Mouse (Mus musculus): ENCODE results near the gene March4. TPM values are rescaled to one million over a fixed set of nuclear protein-coding genes. Genes with fewer than 3 reads are reported as not detected.

March4 gene
- polyA plus RNA-seq, 1 experiment, result 6.5 TPM

GRCm38 (mm10) chr1:72457652-72458051 lies 79.1 kb downstream of the March4 start:
- Histone ChIP-seq H3K27me3 (ENCODE audit: control insufficient read depth, insufficient read depth, low read length) (no peaks in the 10 kb centered on the region), H3K4me3 (replicated peaks; ENCODE audit: insufficient read depth, low read depth, low read length) (no peak overlapping the region), H3K4me1 (ENCODE audit: control insufficient read depth, insufficient read depth, low read length) (peaks cover 6% of the 10 kb centered on the region; the same call in 1 of the 2 replicates), H3K27ac (ENCODE audit: insufficient read depth, low read length) (no peak overlapping the region)
- 92% methylated on average over 4 of the region's 4 CpGs for WGBS
- DNase-seq, result no peak
- TF ChIP-seq POLR2A (IDR thresholded peaks at IDR 0.05; ENCODE audit: borderline replicate concordance, insufficient read depth, low read length) (no peak), CTCF (IDR thresholded peaks at IDR 0.05; ENCODE audit: borderline replicate concordance, insufficient read depth, low read depth, low read length) (no peak)

GRCm38 (mm10) chr1:72455923-72456322 lies 80.8 kb downstream of the March4 start:
- 43% methylated on average over 4 of the region's 4 CpGs for WGBS
- H3K27me3 ChIP-seq (ENCODE audit: control insufficient read depth, insufficient read depth, low read length), result no peaks in the 10 kb centered on the region
- TF ChIP-seq CTCF (IDR thresholded peaks at IDR 0.05; ENCODE audit: borderline replicate concordance, insufficient read depth, low read depth, low read length) (no peak), POLR2A (IDR thresholded peaks at IDR 0.05; ENCODE audit: borderline replicate concordance, insufficient read depth, low read length) (no peak)
- H3K27ac ChIP-seq (ENCODE audit: insufficient read depth, low read length), result no peak overlapping the region
- no peak overlapping the region for H3K4me3 ChIP-seq (replicated peaks; ENCODE audit: insufficient read depth, low read depth, low read length)
- DNase-seq, result no peak
- peaks cover 6% of the 10 kb centered on the region; the same call in 1 of the 2 replicates for H3K4me1 ChIP-seq (ENCODE audit: control insufficient read depth, insufficient read depth, low read length)

GRCm38 (mm10) chr1:72454733-72455201 lies 82.0 kb downstream of the March4 start:
- H3K27ac ChIP-seq (ENCODE audit: insufficient read depth, low read length), result no peak overlapping the region

GRCm38 (mm10) chr1:72452839-72453238 lies 83.9 kb downstream of the March4 start:
- TF ChIP-seq CTCF (IDR thresholded peaks at IDR 0.05; ENCODE audit: borderline replicate concordance, insufficient read depth, low read depth, low read length) (no peak), POLR2A (IDR thresholded peaks at IDR 0.05; ENCODE audit: borderline replicate concordance, insufficient read depth, low read length) (no peak)
- DNase-seq, result peak in 1 of 2 experiments; percentile 53
- H3K4me1 ChIP-seq (ENCODE audit: control insufficient read depth, insufficient read depth, low read length), result peaks cover 6% of the 10 kb centered on the region; the same call in 1 of the 2 replicates
- H3K27ac ChIP-seq (ENCODE audit: insufficient read depth, low read length), result no peak overlapping the region
- 41% methylated on average over 2 of the region's 2 CpGs for WGBS
- H3K4me3 ChIP-seq (replicated peaks; ENCODE audit: insufficient read depth, low read depth, low read length), result no peak overlapping the region
- H3K27me3 ChIP-seq (ENCODE audit: control insufficient read depth, insufficient read depth, low read length), result no peaks in the 10 kb centered on the region

More at GRCm38 (mm10) chr1:72454733-72455201, 82.0 kb downstream of the March4 start:
- Histone ChIP-seq H3K4me3 (replicated peaks; ENCODE audit: insufficient read depth, low read depth, low read length) (no peak overlapping the region), H3K4me1 (ENCODE audit: control insufficient read depth, insufficient read depth, low read length) (peaks cover 6% of the 10 kb centered on the region; the same call in 1 of the 2 replicates), H3K27me3 (ENCODE audit: control insufficient read depth, insufficient read depth, low read length) (no peaks in the 10 kb centered on the region)
- WGBS, result 86% methylated on average over 6 of the region's 6 CpGs
- no peak for TF ChIP-seq CTCF (IDR thresholded peaks at IDR 0.05; ENCODE audit: borderline replicate concordance, insufficient read depth, low read depth, low read length)
- TF ChIP-seq POLR2A (IDR thresholded peaks at IDR 0.05; ENCODE audit: borderline replicate concordance, insufficient read depth, low read length), result no peak
- no peak for DNase-seq

GRCm38 (mm10) chr1:72450790-72451189 lies 85.9 kb downstream of the March4 start:
- peaks cover 4% of the 10 kb centered on the region; the same call in 1 of the 2 replicates for H3K4me1 ChIP-seq (ENCODE audit: control insufficient read depth, insufficient read depth, low read length)
- no peak overlapping the region for H3K4me3 ChIP-seq (replicated peaks; ENCODE audit: insufficient read depth, low read depth, low read length)
- no peak for DNase-seq
- no peaks in the 10 kb centered on the region for H3K27me3 ChIP-seq (ENCODE audit: control insufficient read depth, insufficient read depth, low read length)
- no peak for TF ChIP-seq CTCF (IDR thresholded peaks at IDR 0.05; ENCODE audit: borderline replicate concordance, insufficient read depth, low read depth, low read length)
- no peak for TF ChIP-seq POLR2A (IDR thresholded peaks at IDR 0.05; ENCODE audit: borderline replicate concordance, insufficient read depth, low read length)
- H3K27ac ChIP-seq (ENCODE audit: insufficient read depth, low read length), result no peak overlapping the region
- WGBS, result 68% methylated on average over 4 of the region's 4 CpGs

- WGBS, result 54% methylated on average over 3 of the region's 3 CpGs
- Histone ChIP-seq H3K4me1 (ENCODE audit: control insufficient read depth, insufficient read depth, low read length) (no peaks in the 10 kb centered on the region; the same call in 1 of the 2 replicates), H3K27me3 (ENCODE audit: control insufficient read depth, insufficient read depth, low read length) (no peaks in the 10 kb centered on the region), H3K27ac (ENCODE audit: insufficient read depth, low read length) (no peak overlapping the region), H3K4me3 (replicated peaks; ENCODE audit: insufficient read depth, low read depth, low read length) (no peak overlapping the region)
- TF ChIP-seq POLR2A (IDR thresholded peaks at IDR 0.05; ENCODE audit: borderline replicate concordance, insufficient read depth, low read length), result no peak
- TF ChIP-seq CTCF (IDR thresholded peaks at IDR 0.05; ENCODE audit: borderline replicate concordance, insufficient read depth, low read depth, low read length), result no peak
- DNase-seq, result peak in 1 of 2 experiments; percentile 43
Measured at GRCm38 (mm10) chr1:72449752-72450151, 87.0 kb downstream of the March4 start.

- Histone ChIP-seq H3K27ac (ENCODE audit: insufficient read depth, low read length) (no peak overlapping the region), H3K4me3 (replicated peaks; ENCODE audit: insufficient read depth, low read depth, low read length) (no peak overlapping the region), H3K27me3 (ENCODE audit: control insufficient read depth, insufficient read depth, low read length) (no peaks in the 10 kb centered on the region), H3K4me1 (ENCODE audit: control insufficient read depth, insufficient read depth, low read length) (no peaks in the 10 kb centered on the region; the same call in none of the 2 replicates)
- no peak for TF ChIP-seq CTCF (IDR thresholded peaks at IDR 0.05; ENCODE audit: borderline replicate concordance, insufficient read depth, low read depth, low read length)
- TF ChIP-seq POLR2A (IDR thresholded peaks at IDR 0.05; ENCODE audit: borderline replicate concordance, insufficient read depth, low read length), result no peak
- no peak for DNase-seq
- 100% methylated on average over 2 of the region's 2 CpGs for WGBS
Measured at GRCm38 (mm10) chr1:72442747-72443146, 94.0 kb downstream of the March4 start.

- TF ChIP-seq CTCF (IDR thresholded peaks at IDR 0.05; ENCODE audit: borderline replicate concordance, insufficient read depth, low read depth, low read length) (no peak), POLR2A (IDR thresholded peaks at IDR 0.05; ENCODE audit: borderline replicate concordance, insufficient read depth, low read length) (no peak)
- Histone ChIP-seq H3K4me3 (replicated peaks; ENCODE audit: insufficient read depth, low read depth, low read length) (no peak overlapping the region), H3K4me1 (ENCODE audit: control insufficient read depth, insufficient read depth, low read length) (no peaks in the 10 kb centered on the region; the same call in none of the 2 replicates), H3K27ac (ENCODE audit: insufficient read depth, low read length) (peak overlapping the region; percentile 1; the same call in 1 of the 2 replicates), H3K27me3 (ENCODE audit: control insufficient read depth, insufficient read depth, low read length) (no peaks in the 10 kb centered on the region)
- WGBS, result 14% methylated on average over 8 of the region's 8 CpGs
- DNase-seq, result peak; percentile 74 to 79
Measured at GRCm38 (mm10) chr1:72439146-72439545, 97.6 kb downstream of the March4 start.
